Mouse (Mus musculus) ovary, postnatal 36 days (tissue): ENCODE measurements at regions not wholly inside any gene's neighbourhood (a gene's known extent, or its start where the extent isn't known, plus 50 kb on each side); places are given as distances from the start of the nearest gene placed in this dataset.
"Not testable (repeated sequence)": the region's sequence is repeated elsewhere in the genome, so short reads cannot be mapped to it uniquely, and the experiment has no call there.

Experiments
- DNase-seq: peaks from one replicate; pipeline ENCODE4 v3.0.0; 2022; ENCODE audit warnings: low spot score, mixed read lengths

- no peak for DNase-seq
Observed at GRCm38 (mm10) chr15:96031085-96031780, 240.6 kb downstream of the Ano6 start.

- no peak for DNase-seq
Observed at GRCm38 (mm10) chr15:96035273-96035672, 244.6 kb downstream of the Ano6 start.

GRCm38 (mm10) chr15:96045561-96045960 is 241.8 kb upstream of the Arid2 start:
- no peak for DNase-seq

GRCm38 (mm10) chr15:96046651-96047050 is 240.7 kb upstream of the Arid2 start:
- no peak for DNase-seq

GRCm38 (mm10) chr15:96050416-96050815 is 236.9 kb upstream of the Arid2 start:
- no peak for DNase-seq

GRCm38 (mm10) chr15:96052586-96052985 is 234.7 kb upstream of the Arid2 start:
- DNase-seq = no peak

DNA sequence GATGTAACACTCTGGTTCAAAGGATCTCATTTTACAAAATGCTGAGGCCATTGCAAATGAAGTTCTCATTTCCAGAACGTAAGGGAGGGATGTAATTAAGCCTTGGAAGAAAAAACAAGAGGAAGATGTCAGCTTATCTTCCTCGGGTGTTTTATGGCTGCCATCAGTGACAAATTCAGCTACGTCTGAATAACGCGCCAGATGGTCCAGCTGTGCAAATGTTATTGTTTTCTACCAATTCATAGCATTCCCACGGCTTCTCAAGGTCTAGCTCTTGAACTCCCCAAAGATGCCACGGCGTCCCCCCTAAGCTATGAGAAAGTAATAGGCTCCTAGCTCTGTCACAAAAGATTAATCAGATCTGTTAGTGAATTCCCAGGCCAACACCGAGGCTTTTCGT is 232.0 kb upstream of the Arid2 start:
- DNase-seq = no peak

- DNase-seq = no peak
Observed at GRCm38 (mm10) chr15:96055796-96056473, 231.4 kb upstream of the Arid2 start.

- no peak for DNase-seq
Observed at GRCm38 (mm10) chr15:96059623-96060022, 227.7 kb upstream of the Arid2 start.

- no peak for DNase-seq
Observed at GRCm38 (mm10) chr15:96064499-96065217, 222.7 kb upstream of the Arid2 start.

GRCm38 (mm10) chr15:96075615-96076014 is 211.7 kb upstream of the Arid2 start:
- DNase-seq = no peak

- DNase-seq = no peak
Observed at GRCm38 (mm10) chr15:96077756-96078155, 209.6 kb upstream of the Arid2 start.

GRCm38 (mm10) chr15:96078580-96078979 is 208.7 kb upstream of the Arid2 start:
- no peak for DNase-seq

DNA sequence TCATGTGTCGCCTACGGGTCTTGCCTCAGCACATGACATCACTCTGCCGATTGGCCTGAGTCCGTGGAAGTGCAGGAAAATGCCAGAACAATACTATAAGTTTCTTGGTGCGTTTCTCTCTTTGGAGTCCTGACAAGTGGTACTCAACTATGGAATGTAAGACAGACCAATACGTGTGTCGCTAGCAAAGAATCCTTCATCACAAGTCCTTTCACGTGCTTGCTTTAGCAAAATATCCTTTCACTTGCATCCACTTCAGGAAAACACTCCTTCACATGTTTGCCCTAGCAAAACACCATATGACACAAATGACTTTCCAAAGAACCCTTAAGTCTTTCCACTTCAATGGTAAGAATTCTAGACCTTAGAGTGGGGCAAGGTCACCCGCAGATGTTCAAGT is 197.6 kb upstream of the Arid2 start:
- DNase-seq = no peak

DNA sequence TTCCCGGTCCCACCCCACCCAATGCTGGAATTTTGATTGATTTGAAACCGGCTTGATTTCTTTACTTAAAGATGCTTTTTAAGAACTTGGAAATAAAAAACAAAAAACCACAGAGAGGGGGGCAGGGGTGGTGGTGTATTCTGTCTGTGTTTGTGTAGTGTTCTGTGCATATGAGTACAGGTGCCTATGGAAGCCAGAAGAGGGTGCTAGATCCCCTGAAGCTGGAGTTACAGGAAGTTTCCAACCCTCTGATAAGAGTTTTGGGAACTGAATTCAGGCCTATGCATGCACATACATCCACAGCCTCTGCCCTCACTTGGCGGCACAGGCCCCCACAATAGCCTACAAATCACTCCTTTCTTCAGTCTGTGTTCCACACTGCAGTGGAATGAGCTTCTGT is 190.9 kb upstream of the Arid2 start:
- no peak for DNase-seq

GRCm38 (mm10) chr15:96098821-96099220 is 188.5 kb upstream of the Arid2 start:
- DNase-seq = no peak

GRCm38 (mm10) chr15:96099844-96100640 is 187.3 kb upstream of the Arid2 start:
- not testable (repeated sequence) for DNase-seq

- peak; percentile 21 for DNase-seq
Observed at GRCm38 (mm10) chr15:96103737-96104136, 183.6 kb upstream of the Arid2 start.

- DNase-seq = no peak
Observed at GRCm38 (mm10) chr15:96107503-96107902, 179.8 kb upstream of the Arid2 start.

- no peak for DNase-seq
Observed at GRCm38 (mm10) chr15:96113091-96113490, 174.2 kb upstream of the Arid2 start.

DNA sequence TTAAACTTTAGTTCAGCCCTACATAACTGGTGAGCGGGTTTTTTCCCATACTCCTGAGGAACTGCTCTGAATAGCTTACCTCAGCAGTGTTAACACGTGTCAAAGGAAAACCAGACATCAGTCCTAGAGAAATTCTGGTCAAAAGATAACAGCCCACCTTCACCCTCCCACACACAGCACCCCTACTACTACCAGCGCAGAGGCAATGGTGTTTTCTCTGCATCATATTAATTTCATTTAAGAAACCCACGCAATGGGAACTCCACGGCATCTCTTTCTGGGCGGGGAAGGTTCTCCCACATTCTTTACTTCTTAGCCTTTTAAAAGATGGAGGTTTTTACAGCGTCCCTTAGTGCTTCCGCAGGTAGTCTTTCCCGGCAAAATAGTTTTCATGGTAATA is 172.7 kb upstream of the Arid2 start:
- DNase-seq = no peak

DNA sequence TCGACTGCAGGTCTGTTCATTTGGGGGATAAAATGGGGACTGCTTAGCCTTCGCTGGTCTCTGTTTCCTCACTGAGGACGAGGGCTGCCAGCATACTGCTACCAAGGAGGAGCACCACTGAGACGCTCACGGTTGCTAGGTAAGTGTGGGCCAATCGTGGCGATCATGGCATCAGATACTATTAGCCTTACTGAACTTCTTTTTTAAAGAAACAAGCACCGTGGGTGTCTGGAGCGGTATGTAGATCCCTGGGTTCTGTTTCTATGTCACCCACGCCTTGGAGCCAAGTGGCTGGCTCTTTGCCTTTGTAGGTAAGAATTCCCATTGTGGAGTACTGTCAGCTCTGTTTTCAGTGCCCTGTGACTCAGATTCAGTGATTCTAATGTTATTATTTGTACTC is 172.1 kb upstream of the Arid2 start:
- no peak for DNase-seq
